Mouse (Mus musculus) MN1 (cell line): Measurements from ENCODE around the gene Btbd7.

Source experiments
- DNase-seq: peaks from one replicate; pipeline ENCODE4 v3.0.0-alpha.2; 2016; ENCODE audit warnings: low spot score

Gene Btbd7

DNA sequence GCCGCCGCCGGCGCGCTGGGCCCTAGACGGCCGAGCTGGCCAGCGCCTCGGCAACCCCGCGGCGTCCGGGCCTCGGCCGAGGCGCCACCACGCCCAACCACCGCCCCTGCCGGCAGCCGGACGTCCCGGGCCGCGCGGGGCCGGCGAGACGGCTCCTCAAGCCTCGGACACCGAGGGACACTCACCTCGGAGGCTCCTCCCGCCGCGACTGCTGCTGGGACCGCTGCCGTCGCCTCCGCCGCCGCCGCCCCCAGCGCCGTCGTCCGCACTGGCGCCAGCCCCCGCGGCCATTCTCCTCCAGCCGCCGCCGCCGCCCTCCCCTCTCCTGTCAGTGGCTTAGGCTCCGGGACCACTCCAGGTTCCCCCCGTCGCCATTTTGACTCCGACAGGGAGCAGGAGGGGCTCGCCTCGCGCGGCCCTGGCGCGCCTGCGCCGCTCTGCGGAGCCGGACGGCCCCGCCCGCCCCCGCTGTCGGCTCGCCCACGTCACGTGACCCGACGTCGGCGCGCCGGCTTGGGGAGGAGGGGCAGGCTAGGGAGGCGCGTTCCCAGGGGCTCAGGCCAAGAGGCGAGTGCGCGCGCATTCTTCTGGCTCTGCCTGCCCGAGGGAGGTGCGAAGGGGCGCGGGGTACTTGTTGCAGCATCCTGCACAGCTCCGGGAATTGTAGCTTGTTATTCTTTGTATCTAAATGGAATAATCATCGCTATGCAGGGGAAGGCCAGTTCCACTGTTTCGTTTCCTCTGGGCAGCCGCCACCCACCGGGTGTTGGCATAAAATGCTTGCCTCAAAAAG, at the start of gene Btbd7:
TSS of gene Btbd7 (minus strand) at position 441 of the 793 bp plus-strand sequence.
- DNase-seq = peak; percentile 95

- DNase-seq = no peak
These were observed 37.8 kb upstream of the Btbd7 start for GRCm38 (mm10) chr12:102916073-102916472.

GRCm38 (mm10) chr12:102908191-102908590, 29.9 kb upstream of the Btbd7 start:
- DNase-seq = no peak

DNA sequence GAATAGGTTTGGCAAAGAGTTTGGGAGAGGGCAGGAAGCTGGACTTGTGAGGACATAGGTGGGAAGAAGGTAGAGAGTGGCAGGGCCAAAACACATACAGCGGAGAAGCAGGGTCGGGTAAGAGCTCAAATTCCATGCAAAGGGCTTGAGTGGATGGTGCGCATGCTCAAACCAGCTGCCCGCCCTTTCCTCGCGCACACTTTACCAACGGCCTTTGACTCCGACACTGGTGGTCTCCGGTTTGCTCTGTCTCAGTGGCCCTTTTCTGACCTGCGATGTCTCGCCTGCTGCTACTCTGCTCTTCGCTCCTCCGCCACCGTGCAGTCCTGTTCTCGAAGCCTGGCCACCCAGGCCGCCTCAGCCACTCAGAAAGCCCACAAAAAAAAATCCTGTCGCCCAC, 20.8 kb upstream of the Btbd7 start, which contains the start of gene Cox8c:
TSS of gene Cox8c (plus strand) at position 226 of the 400 bp plus-strand sequence.
- no peak for DNase-seq

- no peak for DNase-seq
These were observed 10.3 kb upstream of the Btbd7 start for GRCm38 (mm10) chr12:102888568-102888967.

DNA sequence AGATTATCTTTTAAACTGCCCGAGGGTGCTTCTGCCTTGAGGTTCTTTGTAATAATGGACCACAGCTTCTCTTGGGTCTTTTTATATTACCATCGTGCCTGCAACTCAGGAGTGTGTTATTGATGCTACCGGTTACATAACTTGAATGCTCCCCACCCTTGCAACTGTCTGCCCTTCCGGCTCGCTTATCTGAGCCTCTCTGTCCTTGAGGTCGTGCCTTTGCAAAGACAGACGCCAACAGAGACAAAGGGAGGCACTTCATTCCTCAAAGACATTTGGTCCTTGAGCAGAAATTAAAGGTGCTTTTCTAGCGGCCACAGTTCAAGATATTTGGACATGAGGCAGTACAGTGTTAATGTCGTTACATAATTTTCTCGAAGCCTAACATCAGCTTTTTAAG, 9.1 kb upstream of the Btbd7 start:
- DNase-seq = no peak

GRCm38 (mm10) chr12:102885735-102886134, 7.5 kb upstream of the Btbd7 start:
- DNase-seq = peak; percentile 50

- DNase-seq = peak; percentile 5
These were observed 630 bp upstream of the Btbd7 start for GRCm38 (mm10) chr12:102878901-102879300.

DNA sequence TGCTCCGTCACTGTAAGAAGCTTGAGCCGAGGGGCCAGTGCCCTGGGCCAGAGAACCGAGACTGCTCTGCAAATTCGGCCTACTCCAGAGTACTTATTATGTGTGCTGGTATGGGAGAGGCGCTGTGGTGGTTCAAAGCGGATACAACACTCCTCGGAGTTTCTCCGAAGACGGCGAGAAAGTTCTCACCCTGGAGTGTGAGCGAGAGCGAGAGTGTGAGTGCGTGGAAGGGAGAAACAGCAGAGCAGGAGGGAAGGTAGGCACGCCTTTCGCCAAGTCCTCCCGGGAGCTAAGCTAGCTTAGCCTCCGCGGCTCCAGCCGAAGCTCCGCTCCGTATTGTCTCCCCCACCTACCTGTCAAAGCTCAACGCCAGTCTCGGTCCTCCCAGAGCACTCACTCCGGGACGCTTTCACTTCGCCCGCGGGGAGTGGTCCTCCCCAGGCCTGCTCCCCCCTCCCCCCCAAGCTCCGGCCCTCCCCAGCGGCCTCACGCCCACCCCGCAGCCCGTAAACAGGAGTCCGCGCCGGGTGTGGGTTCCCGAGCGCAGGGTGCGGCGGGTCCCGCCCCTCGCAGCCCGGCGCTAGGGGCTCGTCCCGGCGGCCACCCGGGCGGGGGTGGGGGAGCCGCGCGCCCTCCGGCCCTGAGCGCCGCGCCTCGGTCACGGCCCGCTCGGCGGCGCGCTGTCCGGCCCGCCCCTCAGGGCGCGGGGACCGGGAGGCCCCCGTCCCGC, 805 bp downstream of the Btbd7 start:
- DNase-seq = peak; percentile 43

DNA sequence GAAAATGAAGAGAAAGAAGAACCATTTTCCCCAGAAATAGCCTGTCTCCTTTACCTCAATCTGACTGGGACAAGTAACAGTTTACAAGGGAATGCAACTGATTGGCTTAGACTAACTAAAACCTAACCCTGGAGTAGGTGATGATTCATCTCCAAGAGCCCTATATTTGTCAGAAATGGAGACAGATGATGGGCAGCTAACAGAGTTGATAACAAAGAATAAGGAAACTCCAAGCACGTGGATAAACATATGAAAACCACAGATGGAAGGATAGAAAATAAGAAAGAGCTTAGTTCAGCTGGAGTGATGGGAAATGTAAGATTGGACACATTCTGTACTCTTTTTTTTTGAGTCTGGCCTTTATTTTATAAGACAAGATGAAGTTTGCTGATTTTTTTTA, 7.7 kb downstream of the Btbd7 start:
- DNase-seq = no peak

DNA sequence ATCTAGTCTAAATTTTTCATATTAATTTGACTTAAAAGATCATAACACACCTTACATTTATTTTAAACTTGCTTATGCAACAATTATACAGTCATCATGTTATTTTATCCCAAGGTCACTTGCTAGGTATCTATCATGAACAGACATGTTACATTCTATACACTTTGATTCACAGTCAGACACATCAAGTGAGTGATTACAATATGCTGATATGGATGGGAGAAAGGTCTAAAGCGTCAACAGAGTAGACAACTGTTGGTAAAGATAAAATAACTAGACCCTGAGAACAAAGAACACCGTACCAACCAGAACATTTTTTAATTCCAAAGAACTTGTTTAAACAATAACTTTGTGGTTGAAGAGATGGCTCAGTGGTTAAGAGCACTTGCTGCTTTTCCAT, 8.5 kb downstream of the Btbd7 start:
- DNase-seq = no peak

GRCm38 (mm10) chr12:102860806-102861205, 17.5 kb downstream of the Btbd7 start:
- no peak for DNase-seq

GRCm38 (mm10) chr12:102838271-102838670, 40.0 kb downstream of the Btbd7 start:
- DNase-seq = no peak

DNA sequence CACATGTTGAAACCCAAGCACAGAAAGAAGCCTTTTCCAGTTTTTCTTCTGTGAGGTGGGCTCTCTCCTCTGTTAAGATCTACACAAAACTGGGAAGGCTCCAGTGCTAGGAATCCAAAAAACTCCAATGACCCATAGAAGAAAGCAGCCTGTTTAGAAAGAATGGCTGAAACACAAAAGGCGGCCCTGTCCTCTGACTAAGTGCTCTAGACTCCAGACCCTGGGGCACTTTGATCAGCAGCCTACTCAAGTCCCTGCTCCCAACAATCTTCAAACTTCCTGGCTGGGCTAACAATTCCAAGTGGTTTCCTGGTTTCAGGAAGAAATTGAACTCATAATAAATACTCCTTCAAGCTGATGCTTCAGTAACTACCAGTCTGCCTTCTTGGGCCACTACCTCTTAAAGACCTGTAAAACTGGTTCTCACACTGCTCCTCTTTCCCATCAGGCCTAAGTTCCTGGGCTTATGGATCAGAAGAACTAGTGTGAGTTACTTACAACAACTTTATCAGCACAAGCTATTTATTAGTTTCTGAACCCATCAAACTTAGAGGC, 45.4 kb downstream of the Btbd7 start:
- DNase-seq = no peak

DNA sequence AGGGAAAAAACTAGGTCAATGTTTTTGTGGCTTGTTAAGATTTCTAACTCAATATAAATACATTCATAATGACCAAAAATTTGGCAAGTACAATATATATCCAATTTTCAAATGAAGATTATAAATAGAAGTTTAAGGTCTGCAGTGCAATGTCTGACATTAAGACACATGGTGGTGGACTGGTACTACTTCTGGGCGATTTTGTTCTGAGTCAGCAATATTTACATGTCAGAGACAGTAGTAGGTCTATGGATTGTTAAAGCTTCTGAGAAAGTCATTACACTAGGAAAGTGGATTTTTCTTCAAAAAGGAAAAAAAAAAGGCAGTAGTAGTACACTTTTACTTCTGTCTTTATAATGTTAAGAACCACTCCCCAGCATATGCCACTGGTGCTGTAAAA, 46.4 kb downstream of the Btbd7 start:
- DNase-seq = no peak

GRCm38 (mm10) chr12:102827119-102827518, 51.2 kb downstream of the Btbd7 start:
- DNase-seq = no peak

DNA sequence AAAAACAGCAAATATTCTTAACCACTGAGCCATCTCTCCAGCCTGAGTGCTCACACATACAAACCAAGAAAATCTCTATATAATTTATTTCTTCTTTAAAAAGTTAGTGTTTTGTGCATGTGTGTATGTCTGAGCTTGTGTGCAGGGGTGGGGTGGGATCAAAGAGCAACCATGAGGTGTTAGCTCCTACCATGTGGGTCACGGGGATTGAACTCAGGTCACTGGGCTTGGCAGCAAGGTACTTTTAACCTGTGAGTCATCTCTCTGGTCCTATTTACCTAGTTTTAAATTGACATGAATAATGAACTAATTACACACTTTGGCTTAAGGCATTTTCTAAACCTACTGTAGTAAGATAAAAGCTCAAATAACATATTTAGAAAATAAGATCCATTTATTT, 51.9 kb downstream of the Btbd7 start:
- DNase-seq = no peak

DNA sequence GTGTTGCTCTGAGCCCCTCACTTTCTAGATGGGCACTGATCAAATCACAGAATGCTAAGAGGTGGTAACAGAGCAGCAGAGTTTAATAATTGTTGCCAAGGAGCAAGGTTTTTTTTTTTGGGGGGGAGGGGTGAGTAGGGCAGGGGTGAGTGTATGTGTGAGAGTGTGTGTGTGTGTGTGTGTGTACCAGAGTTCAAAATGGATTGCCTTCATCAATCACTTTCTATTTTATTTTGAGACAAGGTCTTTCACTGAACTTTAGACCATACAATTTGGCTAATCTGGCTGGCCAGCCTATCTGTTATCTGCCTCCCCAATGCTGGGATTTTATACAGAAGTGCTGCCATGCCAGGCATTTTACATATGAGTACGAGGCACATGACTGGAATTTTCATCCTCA, 63.4 kb downstream of the Btbd7 start:
- no peak for DNase-seq

DNA sequence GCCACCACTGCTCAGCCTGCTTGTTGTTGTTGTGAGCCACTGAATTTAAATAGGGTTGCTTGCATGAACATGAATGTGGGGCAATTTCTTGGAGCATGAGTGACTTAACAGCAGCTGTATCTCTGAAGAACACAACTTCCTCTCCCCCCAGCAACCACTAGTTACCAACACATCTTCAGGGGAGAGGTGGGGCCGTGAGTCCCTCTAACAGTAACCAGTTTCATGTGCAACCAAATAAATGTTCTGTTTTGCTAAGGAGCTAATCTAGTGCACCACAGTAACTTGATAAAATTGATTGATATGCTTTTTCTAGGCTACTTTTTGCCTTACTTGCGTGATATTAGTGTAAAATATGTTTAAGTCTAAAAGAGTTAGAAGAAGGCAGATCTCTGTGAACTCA, 78.7 kb downstream of the Btbd7 start:
- DNase-seq = no peak

- no peak for DNase-seq
These were observed 90.3 kb downstream of the Btbd7 start for GRCm38 (mm10) chr12:102787927-102788326.

DNA sequence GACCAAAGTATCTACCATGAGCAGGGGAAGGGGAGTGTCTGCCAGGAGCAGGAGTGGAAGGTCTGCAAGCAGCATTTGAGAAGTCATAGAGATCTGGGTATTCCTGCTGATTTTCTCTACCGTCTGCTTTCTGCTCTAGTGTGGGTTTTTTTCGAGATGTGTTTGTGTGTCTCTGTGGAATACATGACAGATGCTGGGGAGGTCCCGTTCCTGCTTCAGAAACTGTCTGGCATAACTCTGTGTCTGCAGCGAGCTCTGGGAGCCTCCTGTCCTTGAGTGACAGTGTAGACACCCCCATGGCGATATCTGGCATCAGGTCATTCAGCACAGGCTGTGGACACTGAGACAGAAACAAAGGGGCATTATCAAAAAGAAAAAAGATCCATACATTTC, 92.7 kb downstream of the Btbd7 start:
- no peak for DNase-seq

- DNase-seq = no peak
These were observed 93.2 kb downstream of the Btbd7 start for GRCm38 (mm10) chr12:102784899-102785592.

DNA sequence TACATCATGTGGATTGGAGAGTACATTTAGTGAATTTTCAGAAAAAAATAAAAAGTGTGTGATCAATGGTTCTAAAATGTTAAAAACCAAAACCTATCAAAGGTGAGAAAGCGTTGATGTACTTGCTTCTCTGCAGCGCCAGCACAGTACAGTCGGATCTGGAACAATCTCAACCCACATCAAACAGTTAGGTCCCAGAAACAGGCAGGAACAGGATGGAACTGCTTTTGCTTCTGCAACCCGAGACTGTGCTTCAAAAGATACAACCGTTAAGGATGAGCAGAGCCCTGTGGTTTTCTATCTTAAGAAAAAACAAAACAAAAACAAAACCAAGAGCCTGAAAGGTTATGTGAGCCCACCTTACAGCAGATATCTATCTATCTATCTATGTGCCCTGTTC, 95.4 kb downstream of the Btbd7 start:
- DNase-seq = no peak
